ENCODE assay signal across 13 mouse cellular contexts in the genomic region with DNA sequence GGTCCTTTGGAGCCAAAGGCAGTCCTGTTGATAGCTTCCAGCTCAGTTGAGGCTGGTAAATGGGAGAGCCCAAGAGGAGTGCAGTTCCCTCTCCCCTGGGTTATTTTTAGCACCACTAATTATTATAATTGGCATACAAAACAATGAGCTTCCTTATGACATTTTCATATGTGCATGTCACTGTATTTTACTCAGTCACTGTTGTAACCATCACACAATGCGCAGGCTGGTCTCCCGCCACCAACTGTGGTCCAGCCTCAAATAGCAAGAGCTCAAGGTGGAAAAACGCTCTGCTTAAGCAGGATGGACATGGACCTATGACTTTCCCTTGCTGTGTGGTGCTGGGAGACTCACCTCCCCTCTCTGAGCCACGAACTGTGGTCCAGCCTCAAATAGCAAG. TPM values are rescaled to one million over a fixed set of nuclear protein-coding genes. Genes with fewer than 3 reads are reported as not detected.
DNase-seq lines count a peak whose midpoint lies in the region; ATAC-seq lines count a peak whose summit lies in the region.
"Had no signal": no experiment of that assay in that cellular context is flagged by ENCODE, and none has a peak within 500 bp of the region (broad histone marks: within the 10 kb centered on the region; RNA-seq: fewer than 3 reads in every experiment).

No protein-coding gene starts in this region.

- H3K4me1 ChIP-seq in kidney, embryonic 15.5 days = peaks cover 20% of the 10 kb centered on the region
- H3K4me1 ChIP-seq in forebrain, embryonic 11.5 days (replicated peaks; ENCODE audit: control insufficient read depth, insufficient read depth, low read length) = peaks cover 8% of the 10 kb centered on the region; the same call in 1 of the 2 replicates
- peaks cover 10% of the 10 kb centered on the region for H3K4me1 ChIP-seq in hindbrain, embryonic 14.5 days (replicated peaks; ENCODE audit: control insufficient read depth, insufficient read depth, low read length)
- H3K4me1 ChIP-seq in neural tube, embryonic 12.5 days = peaks cover 18% of the 10 kb centered on the region
- H3K4me1 ChIP-seq: liver, embryonic 12.5 days had no signal

- H3K27me3 ChIP-seq in kidney, embryonic 15.5 days = peaks cover 20% of the 10 kb centered on the region; the same call in 1 of the 2 replicates
- H3K27me3 ChIP-seq in forebrain, embryonic 11.5 days (ENCODE audit: control insufficient read depth, insufficient read depth, low read length) = 0 out of 2 replicates have a peak, but pooled peaks cover 2% of the 10 kb centered on the region
- no peaks in the 10 kb centered on the region for H3K27me3 ChIP-seq in hindbrain, embryonic 14.5 days (ENCODE audit: control insufficient read depth, insufficient read depth, low read length)
- peaks cover 9% of the 10 kb centered on the region; the same call in 1 of the 2 replicates for H3K27me3 ChIP-seq in neural tube, embryonic 12.5 days (replicated peaks)
- H3K27me3 ChIP-seq: embryonic facial prominence, embryonic 12.5 days had no signal

- no peak for DNase-seq in kidney, adult 8-10 months
- DNase-seq in forebrain, embryonic 11.5 days (ENCODE audit: low spot score) = no peak
- DNase-seq in hindbrain, embryonic 14.5 days (ENCODE audit: low spot score) = no peak
- DNase-seq in frontal cortex, postnatal 14 days (ENCODE audit: low spot score in 2 of 2) = no peak
- no peak for DNase-seq in kidney, postnatal 10 days
- DNase-seq: layer of hippocampus, adult 9-11 months; right cerebral cortex, postnatal 25 days; thymus, postnatal 25 days had no signal

- no peak overlapping the region for H3K9ac ChIP-seq in kidney, embryonic 15.5 days
- peak overlapping the region; percentile 55 for H3K9ac ChIP-seq in forebrain, embryonic 11.5 days (ENCODE audit: low read length)
- H3K9ac ChIP-seq in hindbrain, embryonic 14.5 days = no peak overlapping the region
- H3K9ac ChIP-seq in neural tube, embryonic 12.5 days = no peak overlapping the region
- H3K9ac ChIP-seq: liver, embryonic 12.5 days had no signal

- H3K4me3 ChIP-seq in kidney, embryonic 15.5 days (replicated peaks) = no peak overlapping the region
- H3K4me3 ChIP-seq in forebrain, embryonic 11.5 days (ENCODE audit: low read depth, low read length) = no peak overlapping the region
- H3K4me3 ChIP-seq in hindbrain, embryonic 14.5 days (replicated peaks; ENCODE audit: low read length) = no peak overlapping the region
- H3K4me3 ChIP-seq in neural tube, embryonic 12.5 days = no peak overlapping the region
- H3K4me3 ChIP-seq: embryonic facial prominence, embryonic 12.5 days; liver, embryonic 12.5 days had no signal

- ATAC-seq in kidney, embryonic 15.5 days (replicated peaks; ENCODE audit: low FRiP score) = peak; percentile 15; the same call in 1 of the 2 replicates
- 0 out of 2 replicates have a peak, but pooled peaks have one; percentile 20 for ATAC-seq in forebrain, embryonic 11.5 days (replicated peaks; ENCODE audit: low FRiP score)
- ATAC-seq in hindbrain, embryonic 14.5 days (ENCODE audit: low FRiP score) = no peak
- no peak for ATAC-seq in neural tube, embryonic 12.5 days (ENCODE audit: low FRiP score, low read depth)
- ATAC-seq: liver, embryonic 12.5 days had no signal

- 84% methylated on average over 4 of the region's 4 CpGs for WGBS in kidney, embryonic 15.5 days
- 78% methylated on average over 4 of the region's 4 CpGs for WGBS in forebrain, embryonic 11.5 days
- WGBS in hindbrain, embryonic 14.5 days = 80% methylated on average over 4 of the region's 4 CpGs
- 80% methylated on average over 4 of the region's 4 CpGs for WGBS in neural tube, embryonic 12.5 days

- no peaks in the 10 kb centered on the region for H3K9me3 ChIP-seq in kidney, embryonic 15.5 days (replicated peaks)
- no peaks in the 10 kb centered on the region for H3K9me3 ChIP-seq in forebrain, embryonic 11.5 days (ENCODE audit: control insufficient read depth, low read length)
- H3K9me3 ChIP-seq in hindbrain, embryonic 14.5 days (ENCODE audit: control insufficient read depth, low read length) = no peaks in the 10 kb centered on the region
- no peaks in the 10 kb centered on the region for H3K9me3 ChIP-seq in neural tube, embryonic 12.5 days
- H3K9me3 ChIP-seq: embryonic facial prominence, embryonic 12.5 days; G1E; liver, embryonic 12.5 days had no signal

- no peak overlapping the region for H3K27ac ChIP-seq in kidney, embryonic 15.5 days
- H3K27ac ChIP-seq in forebrain, embryonic 11.5 days (ENCODE audit: low read depth, low read length) = no peak overlapping the region
- H3K27ac ChIP-seq in hindbrain, embryonic 14.5 days = 0 out of 2 replicates have a peak overlapping the region, but pooled peaks have one; percentile 1
- no peak overlapping the region for H3K27ac ChIP-seq in neural tube, embryonic 12.5 days
- H3K27ac ChIP-seq: liver, embryonic 12.5 days had no signal

- no peaks in the 10 kb centered on the region for H3K36me3 ChIP-seq in kidney, embryonic 15.5 days
- H3K36me3 ChIP-seq in forebrain, embryonic 11.5 days (ENCODE audit: control insufficient read depth, insufficient read depth, low read length) = no peaks in the 10 kb centered on the region
- H3K36me3 ChIP-seq in hindbrain, embryonic 14.5 days (replicated peaks; ENCODE audit: control insufficient read depth, insufficient read depth) = no peaks in the 10 kb centered on the region
- no peaks in the 10 kb centered on the region for H3K36me3 ChIP-seq in neural tube, embryonic 12.5 days
- H3K36me3 ChIP-seq: embryonic facial prominence, embryonic 12.5 days; G1E; liver, embryonic 12.5 days had no signal

- no peak overlapping the region for H3K4me2 ChIP-seq in kidney, embryonic 15.5 days
- no peak overlapping the region; the same call in 1 of the 2 replicates for H3K4me2 ChIP-seq in forebrain, embryonic 11.5 days (ENCODE audit: low read depth, low read length, severe bottlenecking)
- H3K4me2 ChIP-seq in hindbrain, embryonic 14.5 days (replicated peaks) = no peak overlapping the region
- peak overlapping the region; percentile 46 for H3K4me2 ChIP-seq in neural tube, embryonic 12.5 days (replicated peaks)
- H3K4me2 ChIP-seq: liver, embryonic 12.5 days had no signal

RNA-seq across cellular contexts. Expression of gene Crb2, which starts 18.3 kb away (rescaled TPM):
- 3.4 and 4.1 TPM in 2 replicates for polyA plus RNA-seq in kidney, embryonic 15.5 days (2015; fragmentation: Nextera tagmentation; extraction: Ambion mirVana)
- polyA plus RNA-seq in forebrain, embryonic 11.5 days (2014; fragmentation: Nextera tagmentation; extraction: Ambion mirVana) = 29.6 and 32.7 TPM in 2 replicates
- polyA plus RNA-seq in hindbrain, embryonic 14.5 days (2014; fragmentation: Nextera tagmentation; extraction: Ambion mirVana) = 4.5 and 6.3 TPM in 2 replicates
- 9.1 and 9.5 TPM in 2 replicates for polyA plus RNA-seq in neural tube, embryonic 12.5 days (2016; fragmentation: Nextera tagmentation; extraction: Ambion mirVana)
- polyA plus RNA-seq: G1E had no signal

RNA-seq across cellular contexts. Expression of gene Strbp, which starts 54.1 kb away (rescaled TPM):
- polyA plus RNA-seq in kidney, embryonic 15.5 days (2015; fragmentation: Nextera tagmentation; extraction: Ambion mirVana) = 41.3 and 43.6 TPM in 2 replicates
- polyA plus RNA-seq in forebrain, embryonic 11.5 days (2014; fragmentation: Nextera tagmentation; extraction: Ambion mirVana) = 102 and 103 TPM in 2 replicates
- polyA plus RNA-seq in hindbrain, embryonic 14.5 days (2014; fragmentation: Nextera tagmentation; extraction: Ambion mirVana) = 132 and 141 TPM in 2 replicates
- 94.9 and 103 TPM in 2 replicates for polyA plus RNA-seq in neural tube, embryonic 12.5 days (2016; fragmentation: Nextera tagmentation; extraction: Ambion mirVana)

Comparison
In these comparisons a context has a peak if more than half of its experiments do, and no peak if none do; other contexts are left out.
1. ATAC-seq: peak in kidney, embryonic 15.5 days (single experiment) and forebrain, embryonic 11.5 days (single experiment); none in hindbrain, embryonic 14.5 days (single experiment) and neural tube, embryonic 12.5 days (single experiment).